Mouse (Mus musculus) brain, embryonic 18.5 days (tissue): Measurements from ENCODE around the gene Ccdc159.

Source experiments
- DNase-seq: peaks from one replicate; pipeline ENCODE4 v3.0.0-alpha.2; 2012; ENCODE audit warnings: low read depth, low spot score

Gene Ccdc159

GRCm38 (mm10) chr9:21927208-21927753 lies at the start of gene Ccdc159, which contains the start of gene Tmem205:
Ccdc159 (plus strand) TSS chr9:21927471.
Tmem205 (minus strand) TSS chr9:21927556.
- DNase-seq = peak; percentile 89

- DNase-seq = no peak
These were observed 38.0 kb upstream of the Ccdc159 start for GRCm38 (mm10) chr9:21889229-21889628.

- DNase-seq = peak; percentile 77
These were observed 25.9 kb upstream of the Ccdc159 start for GRCm38 (mm10) chr9:21901223-21901820.

GRCm38 (mm10) chr9:21904031-21904430 lies 23.2 kb upstream of the Ccdc159 start:
- DNase-seq = no peak

GRCm38 (mm10) chr9:21908216-21908615 lies 19.1 kb upstream of the Ccdc159 start:
- DNase-seq = no peak

- no peak for DNase-seq
These were observed 17.6 kb upstream of the Ccdc159 start for GRCm38 (mm10) chr9:21909474-21910223.

- DNase-seq = no peak
These were observed 10.3 kb upstream of the Ccdc159 start for GRCm38 (mm10) chr9:21916851-21917492.

- peak; percentile 30 for DNase-seq
These were observed 9.7 kb upstream of the Ccdc159 start for GRCm38 (mm10) chr9:21917493-21918034.

- peak; percentile 78 for DNase-seq
These were observed 9.2 kb upstream of the Ccdc159 start, which contains the start of gene Rab3d for GRCm38 (mm10) chr9:21918035-21918592. Rab3d (minus strand) TSS chr9:21918192.

GRCm38 (mm10) chr9:21918692-21919384 lies 8.4 kb upstream of the Ccdc159 start:
- no peak for DNase-seq

- no peak for DNase-seq
These were observed 4.2 kb upstream of the Ccdc159 start for GRCm38 (mm10) chr9:21923036-21923435.

GRCm38 (mm10) chr9:21923490-21924098 lies 3.7 kb upstream of the Ccdc159 start:
- no peak for DNase-seq

GRCm38 (mm10) chr9:21924099-21924493 lies 3.2 kb upstream of the Ccdc159 start:
- no peak for DNase-seq

GRCm38 (mm10) chr9:21925034-21925433 lies 2.2 kb upstream of the Ccdc159 start:
- DNase-seq = no peak

- DNase-seq = no peak
These were observed 1.8 kb upstream of the Ccdc159 start for GRCm38 (mm10) chr9:21925506-21925905.

GRCm38 (mm10) chr9:21926155-21926554 lies 1.1 kb upstream of the Ccdc159 start:
- no peak for DNase-seq

- no peak for DNase-seq
These were observed 487 bp upstream of the Ccdc159 start for GRCm38 (mm10) chr9:21926784-21927183.

GRCm38 (mm10) chr9:21929208-21929607 lies 1.9 kb downstream of the Ccdc159 start:
- no peak for DNase-seq

- DNase-seq = no peak
These were observed 4.7 kb downstream of the Ccdc159 start for GRCm38 (mm10) chr9:21932006-21932405.

GRCm38 (mm10) chr9:21932445-21933137 lies 5.3 kb downstream of the Ccdc159 start:
- no peak for DNase-seq
